Mouse (Mus musculus) kidney, postnatal 10 days (tissue): ENCODE measurements around the gene Sec61a1.

ENCODE experiments used
- DNase-seq: peaks from one replicate; pipeline ENCODE4 v3.0.0; 2021; ENCODE audit warnings: mixed read lengths

The Sec61a1 gene

DNA sequence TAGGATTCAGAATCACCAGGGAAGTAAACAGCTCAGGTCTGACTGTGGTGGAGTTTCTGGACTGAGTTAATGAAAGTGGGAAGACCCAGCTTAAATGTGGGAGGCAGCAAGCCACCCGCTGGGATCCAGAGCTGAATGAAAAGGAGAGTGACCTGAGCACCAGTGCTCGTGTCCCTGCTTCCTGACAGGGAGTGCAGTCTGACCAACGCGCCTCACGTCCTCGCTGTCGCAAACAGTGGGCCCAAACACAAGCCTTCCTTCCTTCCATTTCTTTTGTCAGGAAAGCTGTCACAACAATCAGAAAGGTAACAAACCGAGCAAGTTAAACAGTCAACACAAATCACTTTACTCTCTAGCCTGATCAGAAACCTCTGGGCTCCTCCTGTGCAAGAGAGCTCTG is 2.7 kb downstream of the Sec61a1 start:
- DNase-seq = no peak

DNA sequence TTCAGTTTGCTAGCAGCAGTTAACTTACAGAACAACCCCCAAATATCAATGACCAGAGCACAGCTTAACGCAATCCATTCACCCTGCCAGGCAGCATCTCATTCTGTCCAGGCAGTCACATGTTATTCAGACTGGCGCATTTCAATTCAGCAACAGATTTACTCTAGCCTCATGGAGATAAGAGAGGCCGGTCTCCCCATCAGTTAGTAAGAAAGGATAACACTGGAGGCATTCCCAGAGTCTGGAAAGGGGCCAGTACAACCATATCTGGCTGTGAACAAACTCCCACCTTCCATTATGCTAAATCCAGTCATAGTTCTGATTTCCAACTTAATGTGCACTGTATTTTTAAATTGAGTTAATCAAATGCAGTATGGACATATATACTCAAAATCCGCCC is 4.2 kb downstream of the Sec61a1 start:
- DNase-seq = no peak

DNA sequence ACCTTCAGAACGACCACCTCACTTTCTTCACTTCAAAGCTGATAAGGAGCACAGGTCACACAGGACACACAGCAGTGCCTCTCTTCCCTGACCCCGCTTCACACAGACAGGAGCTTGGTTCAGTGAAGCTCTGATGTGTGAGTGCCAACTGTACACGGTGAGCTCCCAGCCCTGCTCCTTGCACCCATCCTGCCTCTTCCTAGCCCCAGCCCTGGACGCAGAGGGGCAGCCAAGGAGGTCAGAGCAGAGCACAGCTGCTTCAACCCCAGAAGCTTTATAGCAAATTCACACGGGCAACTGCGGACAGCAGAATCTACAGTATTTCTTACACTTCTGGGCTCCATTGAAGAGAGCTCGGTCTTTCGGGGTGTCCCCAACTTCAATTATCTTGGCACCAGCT is 4.7 kb downstream of the Sec61a1 start:
- DNase-seq = no peak

DNA sequence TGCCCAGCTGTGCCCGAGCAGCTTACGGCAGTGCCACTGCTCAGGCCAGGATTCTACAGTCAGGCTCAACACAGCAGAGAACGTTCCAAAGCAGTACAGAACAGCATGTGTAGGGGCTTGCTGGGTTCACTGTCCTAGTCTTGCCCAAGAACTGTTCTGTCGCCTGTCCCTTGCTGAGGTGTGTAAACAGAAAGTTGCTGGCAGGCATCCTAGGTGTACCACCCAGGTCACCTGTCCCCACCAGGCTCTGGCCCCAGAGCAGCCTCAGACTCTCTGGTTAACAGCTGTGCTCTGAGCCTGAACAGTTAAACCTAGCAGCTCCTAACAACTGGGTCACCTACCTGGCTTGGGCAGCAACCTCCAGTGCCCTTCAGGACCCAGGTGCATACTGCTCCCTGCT is 15.7 kb downstream of the Sec61a1 start:
- no peak for DNase-seq

DNA sequence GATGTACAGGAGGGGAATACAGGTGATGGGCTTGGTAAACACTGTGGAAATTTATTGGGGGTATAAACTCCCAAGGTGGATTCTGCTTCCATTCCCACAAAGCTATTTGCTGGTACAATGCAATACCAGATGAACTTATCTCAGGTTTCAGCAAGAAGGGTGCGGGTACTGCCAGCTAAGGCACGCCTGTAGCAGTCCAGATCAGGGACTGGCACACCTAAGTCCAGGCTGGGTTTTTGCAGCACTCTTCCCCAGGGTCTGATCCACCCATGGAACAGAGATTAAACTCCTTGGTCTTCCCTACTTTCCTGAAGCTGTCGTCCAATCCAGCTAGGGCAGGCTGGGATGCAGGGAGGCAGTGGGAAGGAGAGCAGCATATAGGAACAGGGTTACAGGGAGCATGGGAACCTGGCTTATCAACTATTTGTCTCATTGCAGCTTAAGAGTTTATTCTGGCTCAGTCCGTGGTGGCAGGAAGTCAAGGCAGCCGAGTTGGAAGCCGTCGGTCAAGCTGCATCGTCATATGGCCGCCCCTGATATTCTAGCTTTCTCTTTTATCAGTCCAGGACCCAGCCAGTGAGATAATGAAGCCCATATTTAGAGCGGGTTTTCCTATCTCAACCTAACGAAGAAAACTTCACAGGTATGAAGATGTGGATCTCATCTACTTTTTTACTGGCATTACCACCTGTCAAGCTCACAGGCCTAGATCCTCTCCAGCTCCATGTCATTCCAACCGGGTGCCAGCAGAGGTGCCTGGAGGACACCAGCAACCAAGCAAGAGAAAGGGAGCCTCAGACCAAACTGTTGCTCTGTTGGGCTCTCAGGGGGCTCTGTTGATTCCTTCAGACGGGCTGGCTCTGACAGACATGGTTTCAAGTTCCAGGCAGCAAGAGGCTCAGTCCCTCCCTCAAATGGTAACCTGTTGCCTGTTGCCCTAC is 16.4 kb downstream of the Sec61a1 start:
- DNase-seq = no peak

DNA sequence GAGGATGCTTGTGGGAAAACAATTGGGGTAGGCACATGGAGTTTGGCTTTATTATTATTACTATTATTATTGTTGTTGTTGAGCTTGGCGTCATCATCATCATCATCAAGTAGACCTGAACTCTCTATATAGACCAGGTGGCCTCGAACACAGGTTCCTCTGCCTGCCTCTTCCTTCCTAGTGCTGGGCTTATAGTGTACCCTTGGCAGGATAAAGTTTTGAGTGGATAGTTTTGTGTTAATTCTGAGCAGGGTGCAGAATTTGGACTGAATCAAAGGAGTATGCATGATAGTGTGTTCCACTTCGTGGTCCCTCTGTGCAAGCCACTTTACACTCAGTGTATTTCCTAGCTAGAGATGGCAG is 18.3 kb downstream of the Sec61a1 start:
- no peak for DNase-seq

DNA sequence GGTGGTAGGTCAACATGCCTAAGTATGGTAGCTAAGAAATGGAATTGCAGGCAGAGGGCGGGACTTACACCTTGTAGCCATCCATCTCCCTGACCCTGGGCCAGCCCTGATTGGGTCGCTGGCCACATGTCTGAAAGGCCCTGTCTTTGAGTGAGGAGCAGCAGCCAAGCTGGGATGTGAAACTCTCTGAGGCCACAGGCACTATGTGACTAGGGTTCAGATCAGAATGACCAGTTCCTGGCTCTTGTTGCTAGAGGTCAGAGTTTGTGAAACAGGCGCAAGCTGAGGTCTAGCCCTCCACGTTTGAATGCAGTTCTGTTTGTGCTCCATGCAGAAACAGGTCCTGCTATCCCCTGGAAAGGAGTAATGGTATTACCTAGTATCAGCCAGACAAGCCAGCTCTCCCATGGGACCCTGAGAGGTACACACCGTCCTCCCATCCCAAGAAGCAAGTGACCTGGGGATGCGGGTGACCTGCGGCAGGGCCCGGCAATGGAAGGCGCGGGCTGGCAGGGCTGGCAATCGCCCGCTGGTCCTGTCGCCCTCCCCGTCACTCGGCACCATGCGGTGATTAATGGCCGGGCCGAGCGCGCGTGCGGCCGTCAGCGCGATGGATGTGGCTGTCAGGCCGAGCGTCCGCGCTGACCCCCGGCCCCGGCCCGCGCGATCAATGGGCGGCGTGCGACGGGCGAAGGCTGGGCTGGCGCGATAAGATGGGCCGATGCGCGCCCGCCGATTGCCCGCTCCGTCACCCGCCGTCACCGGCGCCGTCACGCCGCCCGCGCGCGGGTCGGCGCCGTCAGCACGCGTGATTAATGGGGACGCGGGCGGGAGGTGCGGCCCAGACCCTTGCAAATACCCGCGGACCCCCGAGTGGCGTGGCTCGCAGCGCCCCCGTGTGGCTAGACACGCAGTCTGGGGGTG is 19.0 kb downstream of the Sec61a1 start:
- DNase-seq = peak; percentile 79

DNA sequence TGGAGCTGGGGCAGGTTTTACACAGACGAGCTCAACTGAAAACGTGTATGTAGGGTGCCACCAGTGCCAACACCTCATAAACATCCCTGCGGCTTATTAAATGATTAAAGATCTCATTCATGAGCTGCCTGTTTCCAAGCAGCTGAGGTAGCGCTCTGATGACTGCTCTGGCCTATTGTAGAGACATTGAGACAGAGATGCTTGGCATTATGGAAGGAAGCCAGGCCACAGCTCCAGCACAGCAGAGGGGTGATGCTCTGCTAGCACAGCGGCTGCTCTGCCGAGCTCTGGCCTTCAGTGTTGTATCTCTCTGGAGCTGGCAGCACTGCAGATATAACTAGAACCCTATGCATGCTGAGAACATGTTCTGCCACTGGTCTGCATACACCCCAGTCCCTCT is 25.0 kb downstream of the Sec61a1 start:
- no peak for DNase-seq

DNA sequence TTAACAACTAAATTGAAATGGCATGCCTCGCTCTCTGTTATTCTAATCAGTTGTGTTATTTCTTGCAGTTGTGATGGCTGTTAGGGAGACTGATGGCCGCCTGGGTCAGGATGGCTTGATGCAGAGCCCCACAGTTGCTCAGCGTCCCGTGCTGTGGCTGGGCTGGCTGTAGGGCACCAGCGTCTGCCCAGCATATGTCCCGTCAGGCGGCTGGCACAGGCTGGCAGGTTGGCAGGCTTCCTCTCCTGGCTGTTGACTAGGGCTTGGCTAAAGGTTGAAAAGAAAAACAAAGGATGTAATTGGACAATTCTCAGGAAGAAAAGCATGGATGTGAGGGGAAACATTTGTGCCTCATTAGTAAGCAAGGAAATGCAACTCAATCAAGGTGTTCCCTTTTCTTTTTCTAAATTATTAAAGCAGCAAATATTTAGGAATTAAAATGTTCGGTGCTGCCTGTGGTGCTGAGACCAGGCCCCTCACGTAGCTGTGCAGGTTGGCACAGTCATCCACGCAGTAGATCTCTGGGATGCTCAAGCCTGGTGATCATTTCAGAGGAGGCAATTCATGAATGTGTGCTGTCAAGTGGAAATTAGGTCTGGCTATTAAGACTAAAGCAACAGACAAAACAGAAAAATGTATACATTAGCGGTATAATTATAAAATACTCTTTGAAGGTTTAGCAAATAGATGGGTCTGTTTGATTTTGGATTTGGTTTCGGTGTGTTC is 27.9 kb downstream of the Sec61a1 start:
- no peak for DNase-seq

DNA sequence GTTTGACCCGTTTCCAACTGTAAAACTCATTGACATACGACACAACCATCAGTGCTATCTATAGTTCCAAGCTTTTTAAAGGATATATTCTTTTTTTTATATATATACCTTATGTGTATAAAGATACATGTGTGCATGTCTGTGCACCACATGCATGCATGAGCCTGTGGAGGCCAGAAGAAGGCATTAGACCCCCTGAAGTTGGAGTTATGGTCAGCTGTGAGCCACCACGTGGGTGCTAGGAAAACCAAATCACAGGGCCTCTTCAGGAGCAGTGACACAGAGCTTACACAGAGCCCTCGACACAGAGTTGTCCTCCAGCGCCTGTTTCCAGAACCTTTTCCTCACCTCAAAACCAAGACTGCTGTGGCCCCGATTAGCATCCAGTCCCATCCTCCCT is 28.9 kb downstream of the Sec61a1 start:
- no peak for DNase-seq

DNA sequence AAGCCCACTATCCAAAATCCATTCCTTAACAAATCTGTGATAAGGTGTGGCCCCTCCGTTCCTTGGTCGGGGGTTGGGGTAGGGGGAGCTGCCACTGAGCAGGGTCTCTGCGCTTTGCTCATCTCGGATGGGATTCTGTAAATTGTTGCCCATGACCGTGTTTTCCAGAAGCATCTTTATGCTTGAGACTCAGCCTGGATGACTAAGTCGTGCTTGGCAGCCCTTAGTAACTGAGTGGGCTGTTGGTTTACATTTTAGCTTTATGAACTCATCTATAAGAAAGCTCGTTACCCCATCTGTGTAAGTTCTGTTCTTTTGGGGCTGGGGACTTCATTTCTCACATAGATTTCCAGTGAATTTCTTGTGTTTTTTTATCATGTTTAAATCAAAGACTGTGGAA is 29.7 kb downstream of the Sec61a1 start:
- DNase-seq = no peak

DNA sequence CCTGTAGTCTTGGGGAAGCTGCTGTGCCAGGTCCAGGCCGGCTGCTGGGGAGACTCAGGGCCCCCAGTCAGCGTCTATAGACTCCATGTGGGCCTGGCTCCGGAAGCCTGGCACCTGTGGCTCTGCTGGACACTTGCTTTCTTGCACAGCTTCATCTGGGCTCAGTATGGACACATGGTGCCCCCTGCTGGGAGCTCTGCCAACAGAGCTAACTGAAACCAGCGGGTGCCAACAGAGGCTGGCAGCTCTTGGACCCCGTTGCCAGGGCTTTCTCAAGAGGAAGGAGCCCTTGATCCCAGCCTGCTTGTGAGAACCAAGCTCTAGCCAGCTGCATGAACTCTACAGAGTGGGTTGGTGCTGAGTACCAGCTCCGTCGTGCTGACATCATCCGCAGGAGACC is 31.8 kb downstream of the Sec61a1 start:
- DNase-seq = peak; percentile 76

DNA sequence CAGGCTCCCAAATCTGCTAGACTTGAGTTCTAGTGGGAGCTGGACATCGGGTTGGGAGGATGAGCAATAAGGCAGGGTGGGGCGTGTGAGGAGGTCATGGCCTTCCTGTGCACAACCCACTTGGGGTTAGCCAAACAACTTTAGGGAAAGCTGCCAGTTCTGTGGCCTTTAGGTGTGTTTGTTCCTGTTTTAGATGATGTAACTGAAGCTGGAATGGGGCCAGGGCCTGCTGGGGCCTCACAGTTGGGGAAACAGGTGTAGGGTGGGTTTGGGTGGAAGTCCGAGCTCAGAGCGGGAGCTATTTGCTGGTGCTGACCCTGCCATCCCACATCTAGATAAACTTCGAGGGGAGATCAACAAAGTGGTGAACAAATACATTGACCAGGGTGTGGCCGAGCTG is 33.3 kb downstream of the Sec61a1 start:
- DNase-seq = no peak

DNA sequence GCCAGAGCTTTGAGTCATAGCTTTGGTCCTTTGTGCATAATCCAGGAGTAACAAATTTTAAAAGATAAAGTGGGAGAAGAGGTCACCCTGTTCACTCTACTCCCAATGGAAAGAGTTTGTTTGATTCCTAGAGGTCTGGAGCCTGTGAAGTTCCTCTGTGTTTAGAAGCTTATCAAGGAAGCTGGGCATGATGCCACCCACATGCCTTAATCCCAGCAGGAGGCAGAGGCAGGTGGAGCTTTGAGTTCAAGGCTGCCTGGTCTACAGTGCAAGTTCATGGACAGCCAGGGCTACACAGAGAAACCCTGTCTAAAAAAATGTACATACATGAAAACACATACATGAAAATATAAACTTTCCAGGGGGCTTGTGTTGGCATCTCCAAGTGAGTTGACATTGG is 34.8 kb downstream of the Sec61a1 start:
- DNase-seq = no peak

DNA sequence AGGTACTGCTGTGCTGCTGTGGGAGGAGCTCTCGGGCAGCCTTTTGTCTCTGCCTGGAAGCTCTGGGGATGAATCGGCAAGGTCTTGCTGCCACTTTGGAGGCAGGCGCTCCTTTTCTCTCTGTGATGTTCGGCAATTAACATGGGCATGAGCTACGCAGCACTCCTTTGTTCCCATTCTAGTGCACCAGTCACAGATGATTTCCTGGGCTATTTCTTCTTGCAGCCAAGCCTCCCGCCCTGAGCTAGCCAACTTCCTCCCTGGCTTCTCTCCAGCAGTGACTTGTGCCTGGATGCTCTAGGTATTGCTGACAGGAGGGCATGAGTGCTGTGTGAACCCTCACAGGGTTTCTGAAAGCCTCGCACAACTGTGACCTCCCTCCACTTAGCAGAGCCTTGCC is 35.6 kb downstream of the Sec61a1 start:
- DNase-seq = peak; percentile 42

DNA sequence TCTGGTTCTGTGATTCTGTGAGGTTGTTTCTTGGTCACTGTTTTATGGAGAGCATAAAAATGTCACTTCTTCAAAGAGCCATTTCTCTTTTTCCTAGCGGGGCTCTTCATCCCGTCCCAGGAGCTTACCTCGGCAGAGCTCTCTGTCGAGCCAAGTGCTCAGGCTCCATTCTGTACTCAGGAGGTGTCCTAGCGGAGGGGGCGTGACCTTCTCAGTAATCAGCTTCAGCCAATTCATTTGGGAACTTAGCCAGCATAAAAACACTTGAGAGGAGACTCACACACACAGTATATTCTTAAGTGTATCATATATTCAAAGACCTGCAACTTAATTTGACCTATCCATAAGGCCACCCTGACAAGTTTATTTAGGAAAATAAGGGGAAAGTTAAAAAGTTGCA is 38.3 kb downstream of the Sec61a1 start:
- DNase-seq = no peak

DNA sequence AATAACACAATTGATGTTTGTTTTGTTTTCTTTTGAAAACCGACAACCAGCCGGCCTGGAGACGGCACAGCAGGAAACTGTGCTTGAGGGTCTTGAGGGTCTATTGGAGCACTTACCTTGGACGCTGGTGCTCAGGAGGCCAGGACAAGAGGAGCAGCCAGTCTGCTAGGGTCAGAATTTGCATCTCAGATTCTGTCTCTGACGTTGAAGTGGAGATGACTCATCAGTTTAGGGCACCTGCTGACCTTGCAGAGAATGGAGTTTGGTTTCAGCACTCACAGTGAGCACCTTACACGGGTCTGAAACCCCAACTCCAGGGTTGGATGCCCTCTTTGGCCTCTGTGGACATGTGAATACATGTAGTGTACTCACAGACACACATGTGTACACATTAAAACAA is 48.8 kb downstream of the Sec61a1 start:
- DNase-seq = no peak

DNA sequence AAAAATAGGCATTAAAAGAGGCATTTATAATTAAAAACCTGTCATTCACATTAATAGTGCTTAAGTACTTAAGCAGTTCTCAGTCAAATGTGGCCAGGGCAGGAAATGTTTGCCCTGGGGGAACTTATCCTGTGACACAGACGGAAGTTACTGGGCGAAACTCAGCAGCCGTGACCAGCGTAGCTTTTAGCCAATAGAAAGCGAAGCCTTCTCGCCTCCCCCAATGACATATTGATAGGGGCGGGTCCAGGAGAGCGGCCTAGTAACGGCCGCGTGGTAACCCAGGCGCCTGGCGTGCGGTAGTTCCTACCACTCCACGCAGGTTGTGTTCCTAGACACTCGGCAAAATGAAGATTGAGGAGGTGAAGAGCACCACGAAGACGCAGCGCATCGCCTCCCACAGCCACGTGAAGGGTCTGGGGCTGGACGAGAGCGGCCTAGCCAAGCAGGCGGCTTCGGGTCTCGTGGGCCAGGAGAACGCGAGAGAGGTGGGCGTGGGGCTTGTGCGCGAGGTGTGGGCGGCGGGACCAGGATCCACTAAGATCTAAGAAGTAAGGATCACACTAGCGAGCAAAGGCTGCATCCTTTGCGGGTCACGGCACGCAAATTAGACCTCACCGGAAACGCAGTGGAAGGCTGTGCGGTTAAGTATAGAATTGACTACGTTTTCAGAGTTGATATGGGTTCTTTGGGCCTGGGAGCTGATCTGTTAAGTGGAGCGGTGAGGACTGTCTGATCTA is 53.4 kb downstream of the Sec61a1 start, which contains the start of gene Ruvbl1:
Gene Ruvbl1 (plus strand): TSS at position 229 of the 740 bp plus-strand sequence.
- DNase-seq = peak; percentile 94

DNA sequence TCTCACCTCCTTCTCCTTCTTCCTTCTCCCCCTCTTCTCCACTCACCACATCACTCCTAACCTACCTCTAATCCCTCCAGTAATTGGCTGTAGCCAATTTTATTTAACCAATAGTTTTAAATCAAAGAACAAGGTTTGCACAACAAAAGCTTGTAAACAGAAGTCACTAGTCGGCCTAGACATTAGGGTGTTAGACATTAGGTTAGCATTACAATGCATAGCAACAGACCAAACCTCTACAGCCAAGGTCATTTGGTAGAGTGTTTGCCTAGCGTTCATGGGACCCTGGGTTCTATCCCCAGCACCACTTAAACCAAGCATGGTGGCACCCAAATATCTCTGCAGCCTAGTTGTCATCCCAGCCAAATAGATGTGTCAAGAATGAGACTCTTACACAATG is 64.2 kb downstream of the Sec61a1 start:
- DNase-seq = no peak
